Mouse (Mus musculus) embryonic stem cell, embryonic (primary cell): Measurements from ENCODE around the gene Syn2.

ENCODE experiments used
- CTCF ChIA-PET, 4 experiments: fragments of 300-600 bp in 2 of 4; fragments of 350-600 bp in 2 of 4; sonication (Branson Sonifier 250); formaldehyde crosslinking; loops; one replicate each; lab custom pipeline; 2022; ENCODE audit warnings: inconsistent platforms in 2 of 4; lab: Charles Lee
- POLR2A ChIA-PET, 4 experiments: fragments of 300-600 bp in 2 of 4; fragments of 350-600 bp in 2 of 4; sonication (Branson Sonifier 250); formaldehyde crosslinking; loops; one replicate each; lab custom pipeline; 2022; ENCODE audit warnings: antibody characterized with exemption in 4 of 4, inconsistent platforms in 1 of 4; lab: Charles Lee

The Syn2 gene

DNA sequence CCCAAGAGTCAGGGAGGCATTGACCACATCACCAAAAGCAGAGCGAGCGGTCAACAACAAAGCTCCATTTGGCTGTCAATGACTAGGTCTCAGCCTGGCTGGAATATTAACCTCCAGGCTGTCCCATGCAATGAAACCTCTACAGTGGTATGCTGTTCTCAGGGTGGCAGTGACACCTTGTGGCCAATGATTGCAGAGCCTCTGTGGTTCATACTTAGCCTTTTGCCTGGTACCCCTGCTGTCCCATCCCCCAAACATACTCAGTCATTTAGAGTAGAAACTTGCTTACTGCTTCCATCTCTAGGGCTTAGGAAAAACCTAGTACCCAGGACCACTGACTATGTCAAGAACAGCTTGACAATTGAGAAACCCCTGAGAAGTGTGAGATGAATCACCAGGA, 133.2 kb downstream of the Syn2 start:
- CTCF ChIA-PET, result interaction anchor here (0.6 to 3.5 kb wide), 31 partner anchors 10 to 1318 kb away, joined by 3 to 33 read pairs (median 4); partner anchors contain the start of genes Gm17482 (in 4 of the 4), Timp4 (in 2 of the 4), Syn2 (in 1 of the 4) and Tamm41 (in 1 of the 4)
- POLR2A ChIA-PET, result interaction anchor here in 3 of 4 experiments (0.5 to 0.9 kb wide), 3 partner anchors 76 to 763 kb away, joined by 3 to 4 read pairs (median 3); no protein-coding TSS in a partner anchor

DNA sequence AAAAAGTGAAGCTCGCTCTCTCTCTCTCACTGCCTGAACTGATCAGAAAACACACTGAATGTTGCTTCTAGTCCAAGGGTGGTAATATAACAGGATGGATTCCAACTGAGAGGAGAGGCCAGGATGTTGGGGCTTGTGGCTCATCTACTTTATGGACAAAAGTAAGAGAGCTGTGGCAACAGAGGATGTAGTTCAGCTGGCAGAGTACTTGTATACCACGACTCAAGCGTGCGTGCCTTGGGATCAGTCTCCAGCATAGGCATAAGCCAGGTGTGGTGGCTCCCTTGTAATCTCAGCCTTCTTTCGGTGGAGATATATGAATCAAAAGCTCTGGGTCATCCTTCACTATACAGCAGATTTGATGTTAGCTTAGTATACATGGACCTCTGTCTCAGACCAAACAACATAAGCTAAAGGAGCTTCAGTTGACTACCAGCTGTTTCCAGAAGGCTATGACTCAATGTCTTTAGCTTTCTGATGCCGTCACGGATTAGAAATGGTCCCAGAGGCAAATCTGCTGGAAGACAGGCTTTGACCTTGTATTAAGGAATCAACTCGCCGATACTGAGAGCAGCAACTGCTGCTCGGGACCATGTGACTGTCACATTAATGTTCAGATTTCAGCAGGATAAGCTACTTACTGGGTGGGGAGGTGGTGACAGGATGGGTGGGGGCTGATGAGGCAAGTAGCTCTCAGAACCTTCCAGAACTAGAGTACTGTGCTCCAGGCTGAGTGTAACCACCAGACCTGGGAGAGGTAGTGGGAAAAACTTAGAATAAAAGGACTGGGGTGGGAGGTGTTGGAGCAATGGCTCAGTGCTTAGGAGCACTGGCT, 134.1 kb downstream of the Syn2 start:
- ChIA-PET POLR2A (interaction anchor here in 3 of 4 experiments (0.5 to 0.9 kb wide), 3 partner anchors 270 to 414 kb away, joined by 3 to 8 read pairs (median 3); no protein-coding TSS in a partner anchor), CTCF (interaction anchor here (0.5 to 3.5 kb wide), 22 partner anchors 16 to 1319 kb away, joined by 3 to 33 read pairs (median 5); partner anchors contain the start of genes Gm17482 (in 4 of the 4), Timp4 (in 2 of the 4), Syn2 (in 1 of the 4) and Tamm41 (in 1 of the 4))

DNA sequence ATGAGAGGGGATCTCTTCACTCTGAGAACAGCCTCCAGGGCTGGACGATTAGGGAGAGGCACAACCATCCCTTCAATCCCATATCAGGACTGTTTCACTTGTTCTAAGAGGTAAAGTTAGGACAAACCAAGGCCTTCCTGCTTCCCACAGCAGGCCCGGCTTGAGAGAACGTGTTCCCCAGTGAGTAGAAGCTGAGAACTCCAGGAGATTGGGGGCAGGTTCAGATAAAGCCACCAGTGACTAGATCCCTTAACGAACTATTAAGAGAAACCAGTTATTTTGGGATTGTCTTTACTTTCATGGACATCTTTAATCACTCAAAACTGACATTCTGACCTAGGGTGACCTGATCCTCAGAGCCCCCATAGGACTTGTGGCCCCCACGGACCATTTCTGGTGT, 134.9 kb downstream of the Syn2 start:
- ChIA-PET CTCF (interaction anchor here in 2 of 4 experiments (1.2 to 3.5 kb wide), 4 partner anchors 42 to 272 kb away, joined by 5 to 33 read pairs (median 11); partner anchors contain the start of gene Gm17482 (in 1 of the 2)), POLR2A (no interaction called here)

DNA sequence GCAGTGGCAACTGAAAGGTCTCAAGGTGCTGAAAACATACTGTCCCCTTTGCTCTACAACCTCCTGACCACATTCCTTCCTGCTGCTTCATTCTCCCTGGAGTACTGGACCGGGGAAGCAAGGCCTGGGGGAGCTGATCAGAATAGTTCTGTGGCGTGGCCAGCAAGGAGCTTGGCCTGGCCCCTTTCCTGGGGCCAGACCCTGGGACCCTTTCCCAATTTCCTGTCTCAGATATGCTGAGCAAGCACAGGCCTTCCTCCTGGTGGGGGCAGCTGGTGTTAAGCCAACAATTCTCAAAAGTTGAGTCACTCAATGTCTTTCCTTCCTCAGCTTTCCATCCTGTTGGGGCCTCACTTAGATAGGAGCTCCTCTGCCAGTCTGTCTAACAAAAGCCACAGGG, 135.4 kb downstream of the Syn2 start:
- POLR2A ChIA-PET, result interaction anchor here in 1 of 4 experiments (0.9 kb wide), 1 partner anchor 10 kb away, joined by 3 read pairs; no protein-coding TSS in a partner anchor
- CTCF ChIA-PET, result interaction anchor here in 2 of 4 experiments (1.2 to 3.5 kb wide), 2 partner anchors 204 to 269 kb away, joined by 4 to 17 read pairs; no protein-coding TSS in a partner anchor

DNA sequence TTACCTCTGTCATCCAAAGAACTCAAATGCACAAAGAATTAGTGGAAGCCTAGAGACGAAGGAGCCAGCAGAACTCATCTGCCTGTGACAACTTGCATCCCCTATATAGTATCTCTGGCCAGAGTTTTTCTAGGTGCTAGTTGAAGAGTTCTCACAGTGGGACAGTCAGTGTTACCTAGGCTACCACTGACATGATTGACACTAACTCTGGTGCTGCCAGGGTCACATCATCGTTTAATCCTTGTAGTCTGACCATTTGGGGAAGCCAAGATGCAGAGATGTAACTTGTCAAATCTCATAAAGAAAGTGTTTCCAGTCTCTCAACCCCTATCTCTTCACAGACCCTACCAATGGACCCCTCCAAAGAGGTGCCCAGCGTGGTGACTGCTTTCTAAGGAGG, 136.6 kb downstream of the Syn2 start:
- POLR2A ChIA-PET, result no interaction called here
- CTCF ChIA-PET, result interaction anchor here in 2 of 4 experiments (0.6 to 1.2 kb wide), 2 partner anchors 19 to 205 kb away, joined by 4 to 5 read pairs; partner anchors contain the start of gene Timp4 (in 1 of the 2)

DNA sequence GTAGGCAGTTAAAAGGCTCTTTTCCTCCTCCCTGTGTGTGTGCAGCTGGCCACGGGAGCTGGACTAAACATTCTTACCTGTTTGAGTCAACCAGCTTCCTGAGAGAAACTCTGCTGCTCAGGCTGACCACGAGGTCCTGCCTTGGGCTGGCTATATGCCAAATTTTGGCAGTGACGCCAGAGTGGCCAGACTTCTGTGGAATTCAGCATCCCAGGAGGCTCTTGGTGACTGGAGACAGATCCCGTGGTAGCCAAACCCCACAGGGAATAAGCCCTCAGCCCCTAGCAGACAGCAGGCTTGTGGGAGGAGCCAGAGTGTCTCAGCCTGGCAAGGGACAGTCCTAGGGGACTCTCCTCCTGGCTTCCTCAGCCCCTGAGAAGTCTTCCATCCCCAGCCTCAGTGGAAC, 137.2 kb downstream of the Syn2 start:
- ChIA-PET POLR2A (no interaction called here), CTCF (no interaction called here)

DNA sequence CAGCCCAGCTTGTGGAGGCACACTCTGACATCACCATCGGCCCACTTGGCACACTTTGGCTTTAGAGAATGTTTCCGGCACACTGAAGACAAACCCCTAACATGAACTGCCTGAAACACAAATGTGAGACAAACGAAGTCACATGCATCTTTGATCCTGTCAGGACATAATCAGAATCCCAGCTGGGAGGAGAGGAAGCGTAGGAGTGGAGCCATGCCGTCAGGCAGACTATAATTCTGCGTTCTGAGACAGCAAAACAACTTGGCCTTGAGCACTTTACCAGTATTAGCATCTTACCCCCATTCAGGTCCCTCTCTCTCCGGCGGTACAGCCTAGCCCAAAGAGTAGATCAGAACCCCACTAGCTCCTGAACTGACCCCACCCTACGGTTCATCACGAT, 138.6 kb downstream of the Syn2 start:
- POLR2A ChIA-PET, result no interaction called here
- CTCF ChIA-PET, result interaction anchor here in 2 of 4 experiments (0.8 to 0.9 kb wide), 2 partner anchors 46 to 207 kb away, joined by 3 read pairs; partner anchors contain the start of gene Gm17482 (in 1 of the 2)

DNA sequence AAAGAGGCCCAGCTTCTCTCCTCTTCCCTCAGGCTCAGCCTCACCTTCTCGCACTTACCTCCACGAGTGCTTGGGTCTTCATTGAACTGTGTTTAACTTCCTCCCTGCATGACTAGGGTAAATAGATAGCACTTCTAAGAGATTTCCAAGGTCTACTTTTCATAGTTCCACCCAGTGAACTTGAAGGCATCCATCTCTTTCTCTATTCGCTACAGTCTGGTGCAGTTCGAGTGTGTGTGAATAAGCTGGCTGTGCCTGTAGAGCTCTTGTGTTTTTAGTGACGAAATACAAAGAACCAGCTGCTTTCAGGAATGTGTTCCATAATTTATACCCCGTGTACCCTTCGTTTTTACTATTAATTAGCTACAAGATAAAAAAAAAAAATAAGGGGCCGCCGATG, 140.0 kb downstream of the Syn2 start:
- POLR2A ChIA-PET, result interaction anchor here in 1 of 4 experiments (0.6 to 1.5 kb wide), 2 partner anchors 14 to 64 kb away, joined by 3 read pairs; no protein-coding TSS in a partner anchor
- CTCF ChIA-PET, result interaction anchor here in 2 of 4 experiments (0.6 kb wide), 3 partner anchors 46 to 216 kb away, joined by 3 read pairs; partner anchors contain the start of gene Gm17482 (in 1 of the 2)

DNA sequence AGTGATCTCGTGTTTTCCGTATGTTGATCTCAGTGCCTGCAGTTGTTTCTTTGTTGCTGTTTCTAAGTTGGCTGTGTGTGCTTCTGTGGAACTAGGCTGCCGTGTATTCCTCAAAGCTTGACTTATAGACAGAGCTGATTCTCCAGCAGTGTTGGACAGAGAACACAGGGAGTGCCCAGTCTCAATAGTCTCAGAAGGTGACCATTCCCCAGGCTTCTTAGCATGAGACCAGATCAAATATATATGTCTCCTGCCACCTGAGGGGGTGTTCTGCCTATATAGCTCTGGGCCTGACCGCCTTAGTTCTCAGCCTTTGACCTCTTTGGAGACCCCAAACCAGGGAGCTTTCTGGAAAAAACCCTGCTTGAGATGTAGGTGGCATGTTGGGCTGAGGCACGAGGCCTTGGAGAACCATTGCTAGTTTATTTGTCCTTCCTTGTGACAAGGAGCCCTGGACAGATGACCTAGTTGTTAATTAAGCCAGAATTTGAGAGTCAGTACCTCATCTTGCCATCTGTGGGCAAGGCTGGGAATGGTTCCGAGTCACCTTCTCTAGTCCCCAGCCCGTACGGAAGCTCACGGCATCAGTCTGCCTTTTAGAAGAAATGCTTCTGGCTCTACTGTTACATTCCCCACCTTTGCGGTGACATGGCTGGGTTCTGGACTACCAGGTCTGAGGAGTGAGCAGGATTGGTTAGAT, 140.6 kb downstream of the Syn2 start:
- POLR2A ChIA-PET, result interaction anchor here in 1 of 4 experiments (0.6 to 1.5 kb wide), 2 partner anchors 14 to 63 kb away, joined by 3 read pairs; no protein-coding TSS in a partner anchor
- CTCF ChIA-PET, result interaction anchor here (0.6 to 1.4 kb wide), 4 partner anchors 47 to 226 kb away, joined by 3 read pairs; partner anchors contain the start of gene Gm17482 (in 2 of the 4)

DNA sequence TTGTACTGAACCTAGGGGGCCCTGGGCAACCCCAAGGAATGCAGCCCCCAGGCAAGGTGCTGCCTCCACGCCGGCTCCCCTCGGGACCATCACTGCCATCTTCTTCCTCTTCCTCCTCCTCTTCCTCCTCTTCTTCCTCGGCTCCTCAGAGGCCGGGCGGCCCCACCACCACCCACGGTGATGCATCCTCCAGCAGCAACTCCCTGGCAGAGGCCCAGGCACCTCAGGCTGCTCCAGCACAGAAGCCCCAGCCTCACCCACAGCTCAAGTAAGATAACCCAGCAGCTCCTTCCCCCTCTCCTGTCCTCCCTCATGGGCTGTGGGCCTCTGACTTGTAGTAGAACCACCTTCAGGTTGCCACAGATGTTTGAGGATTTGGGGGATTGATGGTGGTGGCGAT, 143.4 kb downstream of the Syn2 start:
- ChIA-PET POLR2A (no interaction called here), CTCF (interaction anchor here in 1 of 4 experiments (0.6 kb wide), 1 partner anchor 10 kb away, joined by 4 read pairs; no protein-coding TSS in a partner anchor)

DNA sequence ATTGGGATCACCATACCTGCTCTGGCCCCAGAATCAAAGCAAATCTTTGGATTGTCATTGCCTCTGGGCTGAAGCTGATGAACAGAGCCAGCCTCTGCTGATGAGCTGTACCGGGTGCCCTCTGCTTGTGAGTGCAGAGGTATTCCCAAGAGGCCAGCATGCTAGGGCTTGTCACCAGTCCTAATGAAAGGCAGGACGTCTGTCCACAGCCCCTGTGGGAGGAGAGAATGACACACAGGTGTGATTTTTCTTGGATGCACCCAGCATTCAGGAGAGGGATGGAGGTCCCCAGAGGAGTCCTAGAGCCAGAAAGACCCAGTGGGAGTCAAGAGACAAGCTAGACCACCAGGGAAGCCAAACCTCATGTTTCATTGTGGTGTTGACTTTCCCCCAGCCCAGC, 144.9 kb downstream of the Syn2 start:
- ChIA-PET CTCF (no interaction called here), POLR2A (no interaction called here)

DNA sequence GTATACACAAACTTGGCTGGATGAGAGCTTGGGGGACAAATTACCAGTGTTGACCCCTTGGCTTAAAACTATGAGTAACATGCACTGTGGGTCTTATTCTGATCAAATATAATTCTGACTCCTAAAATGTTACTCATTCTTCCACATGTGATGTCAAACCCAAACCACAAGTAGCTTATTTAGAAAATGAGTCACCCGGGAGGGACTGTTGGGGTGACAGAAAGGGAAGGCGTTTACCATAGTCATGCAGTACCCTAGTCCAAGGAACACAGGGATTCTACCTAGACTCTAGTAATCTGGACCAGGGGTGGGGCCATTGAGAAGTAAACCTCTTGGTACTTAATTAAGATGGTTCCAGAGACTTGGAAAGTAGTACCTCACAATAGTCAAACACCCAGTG, 149.5 kb downstream of the Syn2 start:
- ChIA-PET POLR2A (interaction anchor here in 1 of 4 experiments (0.6 to 1.0 kb wide), 2 partner anchors 9 to 29 kb away, joined by 3 to 4 read pairs; no protein-coding TSS in a partner anchor), CTCF (interaction anchor here in 1 of 4 experiments (0.6 kb wide), 1 partner anchor 255 kb away, joined by 5 read pairs; no protein-coding TSS in a partner anchor)

DNA sequence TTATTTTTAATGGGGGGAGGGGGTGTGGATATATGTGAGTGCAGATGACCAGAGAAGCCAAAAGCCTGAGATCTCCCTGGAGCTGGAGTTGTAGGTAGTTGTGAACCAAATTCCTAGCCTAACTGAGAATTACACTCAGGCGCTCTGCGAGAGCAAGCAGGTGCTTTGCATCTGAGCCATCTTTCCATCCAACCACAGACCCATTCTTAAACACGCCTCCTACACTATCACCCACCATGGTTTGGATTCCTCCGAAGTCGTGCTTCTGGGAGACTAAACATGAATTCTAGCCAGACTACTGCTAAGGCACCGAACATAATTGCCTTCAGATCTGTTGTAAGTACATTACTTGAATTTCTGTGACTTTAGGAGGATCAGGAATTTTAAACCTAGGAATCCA, 151.7 kb downstream of the Syn2 start:
- ChIA-PET CTCF (no interaction called here), POLR2A (no interaction called here)

DNA sequence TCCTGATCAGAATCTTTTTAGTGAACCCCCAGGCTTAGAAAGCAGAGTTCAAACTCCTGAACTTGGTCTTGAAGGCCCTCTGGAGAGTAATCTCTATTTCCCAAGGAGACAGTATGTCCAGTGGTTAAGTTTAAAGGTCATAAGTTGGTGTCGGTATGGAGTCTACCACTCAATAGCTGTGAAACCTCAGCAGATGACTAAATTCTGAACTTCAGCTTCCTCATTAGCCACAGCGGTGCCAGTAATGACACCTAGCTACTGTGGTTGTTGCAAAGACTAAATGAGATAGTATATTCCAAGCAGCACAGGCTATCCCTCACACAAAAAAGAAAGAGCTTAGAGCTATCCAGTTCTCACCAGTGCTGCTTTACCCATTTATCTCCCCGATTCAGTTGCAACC, 153.5 kb downstream of the Syn2 start:
- ChIA-PET POLR2A (no interaction called here), CTCF (interaction anchor here in 1 of 4 experiments (0.5 kb wide), 1 partner anchor 1463 kb away, joined by 6 read pairs; no protein-coding TSS in a partner anchor)

DNA sequence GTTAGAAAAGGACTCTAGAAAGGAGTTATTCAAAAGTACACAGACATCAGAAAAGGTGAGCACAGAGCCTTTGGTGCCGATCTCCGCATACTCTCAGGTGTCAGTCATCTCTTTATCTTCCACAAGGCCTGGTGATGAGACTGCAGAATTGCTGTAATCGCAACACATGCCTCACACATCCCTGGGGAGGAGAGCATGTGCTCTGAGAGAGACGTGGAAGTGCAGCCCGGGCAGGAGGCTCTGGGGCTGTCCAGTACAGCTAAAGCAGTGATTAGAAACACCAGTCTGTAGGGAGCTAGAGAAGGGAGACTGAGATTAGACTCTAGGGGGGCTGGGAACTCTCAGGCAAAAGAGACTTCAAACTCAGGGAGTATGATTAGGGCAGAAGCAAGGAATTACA, 155.9 kb downstream of the Syn2 start:
- CTCF ChIA-PET, result no interaction called here
- POLR2A ChIA-PET, result no interaction called here

DNA sequence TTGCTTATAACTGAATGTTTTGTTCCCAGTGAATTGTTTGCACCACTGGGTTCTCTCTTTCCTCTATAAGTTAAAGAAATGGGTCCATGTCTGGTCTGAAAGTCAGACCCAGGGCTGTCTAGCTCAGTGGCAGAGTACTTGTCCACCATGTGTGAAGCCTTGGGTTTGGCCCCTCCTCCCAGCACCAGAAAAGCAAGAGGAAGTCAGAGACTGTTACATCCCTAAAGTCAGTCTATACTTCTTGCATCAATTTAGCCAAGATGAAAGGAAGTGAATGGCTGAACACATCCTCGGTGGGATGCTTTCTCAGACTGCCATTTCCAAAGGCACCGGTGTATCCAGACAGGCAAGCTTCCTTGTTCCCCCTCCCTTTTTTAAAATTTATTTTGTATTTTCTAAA, 156.4 kb downstream of the Syn2 start:
- ChIA-PET CTCF (no interaction called here), POLR2A (interaction anchor here in 1 of 4 experiments (0.5 kb wide), 1 partner anchor 1153 kb away, joined by 4 read pairs; no protein-coding TSS in a partner anchor)

DNA sequence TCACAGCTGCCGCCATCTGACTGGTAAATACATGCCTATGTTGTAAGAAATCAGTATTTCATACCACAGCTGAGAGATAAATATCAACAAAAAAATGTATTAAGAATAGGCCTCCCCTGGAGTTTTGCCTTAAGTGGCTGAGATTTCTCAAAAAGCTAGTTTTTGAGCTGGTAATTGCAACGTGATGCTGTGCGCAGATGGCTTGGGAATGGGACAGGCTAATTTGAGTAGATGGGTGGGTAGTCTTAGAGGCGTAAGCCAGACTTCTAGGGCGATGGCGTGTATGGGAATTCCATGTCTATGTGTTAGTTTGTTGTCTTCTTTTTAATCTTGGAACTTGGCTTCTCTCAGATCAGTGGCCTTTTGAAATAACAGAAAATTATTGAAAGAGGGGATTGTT, 157.1 kb downstream of the Syn2 start:
- ChIA-PET CTCF (interaction anchor here in 1 of 4 experiments (0.5 kb wide), 1 partner anchor 35 kb away, joined by 4 read pairs; no protein-coding TSS in a partner anchor), POLR2A (no interaction called here)

DNA sequence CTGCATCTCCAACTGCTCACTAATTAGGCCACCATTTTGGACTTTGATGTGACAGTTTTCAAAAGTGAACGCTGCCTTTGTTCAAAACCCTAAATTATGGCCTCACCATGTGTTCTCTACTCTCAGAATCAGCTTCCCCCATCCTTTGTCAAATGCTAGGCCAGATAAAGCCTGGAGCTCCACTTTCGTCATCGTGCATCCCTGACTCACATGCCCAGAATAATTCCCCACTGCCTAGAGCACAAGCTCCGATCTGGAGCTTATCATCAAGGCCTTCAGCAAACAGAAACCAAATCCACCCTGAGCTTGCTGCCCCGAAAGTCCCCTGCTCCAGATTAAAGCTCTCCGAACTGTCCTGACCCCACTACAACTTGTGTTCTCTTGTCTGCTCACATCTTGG, 157.9 kb downstream of the Syn2 start:
- CTCF ChIA-PET, result interaction anchor here in 1 of 4 experiments (0.7 kb wide), 1 partner anchor 24 kb away, joined by 3 read pairs; no protein-coding TSS in a partner anchor
- POLR2A ChIA-PET, result interaction anchor here in 1 of 4 experiments (1.1 kb wide), 1 partner anchor 8 kb away, joined by 4 read pairs; no protein-coding TSS in a partner anchor
